Mouse (Mus musculus) adrenal gland, postnatal 14 days (tissue): ENCODE results near the gene Hipk4. TPM values are rescaled to one million over a fixed set of nuclear protein-coding genes. Genes with fewer than 3 reads are reported as not detected.
A peak's percentile ranks its signal among the peaks of the same experiment; 100 is the strongest.

Source experiments
- DNase-seq: peaks from one replicate; pipeline ENCODE4 v3.0.0; 2021; ENCODE audit warnings: mixed read lengths
- long read RNA-seq, 2 experiments: library from polyadenylated mRNA; stranded (forward); transcript quantifications; one replicate each; pipeline ENCODE4 v2.0.0; 2021
- total RNA-seq: library from RNA; stranded (reverse); gene quantifications from 2 replicates; pipeline ENCODE4 v1.2.3, GENCODE M21; 2021

Gene Hipk4
- 0.44 and 0.64 TPM in 2 replicates for total RNA-seq
- long read RNA-seq, experiment 1 = 0 reads
- long read RNA-seq, experiment 2 = 0 reads

DNA sequence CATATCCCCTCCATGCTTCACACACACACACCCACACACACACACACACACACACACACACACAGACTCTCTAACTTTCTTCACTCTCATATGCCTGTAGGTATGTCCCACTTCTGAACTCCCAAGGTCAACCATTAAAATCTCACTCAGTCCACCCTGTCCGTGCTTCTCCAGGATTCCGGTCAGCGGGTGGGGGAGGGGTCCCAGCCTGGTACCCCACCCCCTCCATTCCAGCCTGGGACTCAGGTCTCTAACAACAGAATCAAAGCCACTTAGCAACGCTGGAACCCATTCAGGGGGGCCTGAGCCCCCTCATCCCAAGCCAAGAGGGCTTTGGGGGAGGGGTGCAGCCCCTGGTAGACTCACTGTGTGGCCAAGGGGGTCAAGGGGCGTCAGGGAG lies at the start of gene Hipk4:
TSS of gene Hipk4 (plus strand) at position 301 of the 400 bp plus-strand sequence.
- no peak for DNase-seq

DNA sequence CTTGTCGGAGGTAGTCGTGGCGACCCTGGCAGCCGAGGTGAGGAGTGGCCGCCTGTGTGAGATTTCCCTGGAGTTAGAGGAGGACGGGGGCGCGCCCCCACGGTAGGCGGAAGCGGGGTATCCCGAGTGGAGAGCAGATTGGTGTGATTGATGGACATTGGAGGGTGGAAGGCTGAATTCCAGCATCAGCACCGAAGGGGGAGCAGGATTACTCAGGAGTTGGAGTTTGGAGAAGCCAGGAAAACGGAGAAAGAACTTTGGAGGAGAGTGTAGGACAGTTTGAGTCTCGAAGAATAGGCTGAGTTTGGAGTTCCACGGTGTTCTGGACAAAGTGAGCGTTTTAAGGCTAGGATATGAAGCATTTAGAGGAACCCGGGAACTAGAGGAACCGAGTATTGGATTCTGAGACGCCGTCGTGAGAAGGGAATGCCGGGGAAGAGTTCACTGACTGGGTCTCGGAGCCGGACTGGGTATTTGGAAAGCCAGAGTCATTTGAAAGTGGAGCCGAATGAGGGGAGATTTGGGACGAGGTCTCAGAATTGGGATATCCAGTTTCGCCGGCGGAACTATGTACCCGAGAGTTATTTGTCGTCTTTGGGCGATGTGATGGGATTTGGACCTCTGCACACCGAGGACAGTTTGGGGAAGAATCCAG lies 49.1 kb upstream of the Hipk4 start:
- no peak for DNase-seq

DNA sequence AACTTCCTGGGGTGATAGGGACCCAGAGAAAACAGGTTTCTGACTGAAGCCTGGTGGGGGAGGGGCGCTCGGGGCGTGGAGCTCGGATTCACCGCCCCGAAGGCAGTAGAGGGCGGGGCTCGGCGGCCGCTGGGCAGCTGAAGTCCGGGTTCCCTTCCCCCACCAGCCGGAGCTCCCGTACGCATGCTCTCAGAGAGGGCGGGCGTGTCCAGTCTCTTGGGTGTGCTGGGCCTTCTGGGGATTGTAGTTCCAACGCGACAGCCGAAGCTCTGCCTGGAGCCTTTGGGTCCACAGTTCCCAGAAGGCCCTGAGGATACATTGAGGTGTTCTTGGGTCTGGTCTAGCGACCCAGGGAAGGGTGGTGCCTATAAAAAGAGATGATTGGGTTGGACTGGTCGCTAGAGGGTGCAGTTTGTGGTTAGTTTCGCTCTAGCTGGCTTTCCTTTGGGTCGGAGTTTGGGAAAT lies 48.5 kb upstream of the Hipk4 start:
- DNase-seq = peak; percentile 99

DNA sequence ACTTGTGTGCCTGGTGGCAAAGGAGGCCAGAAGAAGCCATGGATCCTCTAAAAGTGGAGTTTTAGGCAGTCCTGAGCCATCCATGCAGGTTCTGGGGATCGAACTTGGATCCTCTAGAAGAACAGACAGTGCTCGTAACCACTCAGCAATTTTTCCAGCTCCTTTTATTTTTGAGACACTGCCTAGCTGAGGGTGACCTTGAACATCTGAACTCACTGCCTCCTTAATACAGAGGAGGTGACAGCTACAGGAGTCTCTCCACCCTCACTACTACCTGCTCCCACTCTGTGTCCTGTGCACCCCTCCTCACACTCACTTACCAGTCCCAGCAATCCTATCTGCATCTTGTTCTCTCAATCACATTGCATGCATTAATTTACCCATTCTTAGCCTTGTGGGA lies 47.5 kb upstream of the Hipk4 start:
- DNase-seq = no peak

DNA sequence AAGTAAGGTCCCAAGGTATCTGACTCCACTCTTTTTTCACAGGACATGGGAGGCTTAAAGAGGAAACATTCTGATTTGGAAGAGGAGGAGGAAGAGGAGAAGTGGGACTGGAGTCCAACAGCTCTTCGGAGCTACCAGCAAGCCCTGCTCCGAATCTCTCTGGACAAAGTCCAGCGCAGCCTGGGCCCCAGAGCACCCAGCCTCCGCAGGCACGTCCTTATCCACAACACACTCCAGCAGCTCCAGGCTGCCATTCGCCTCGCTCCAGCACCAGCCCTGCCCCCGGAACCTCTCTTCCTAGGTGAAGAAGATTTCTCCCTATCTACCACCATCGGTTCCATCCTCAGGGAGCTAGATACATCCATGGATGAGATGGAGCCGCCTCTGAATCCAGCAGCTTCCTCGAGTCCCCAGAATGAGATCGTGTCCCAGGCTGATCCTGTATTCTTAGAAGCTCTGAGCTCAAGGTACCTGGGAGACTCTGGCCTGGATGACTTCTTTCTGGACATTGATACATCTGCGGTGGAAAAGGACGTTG lies 46.9 kb upstream of the Hipk4 start:
- DNase-seq = no peak

DNA sequence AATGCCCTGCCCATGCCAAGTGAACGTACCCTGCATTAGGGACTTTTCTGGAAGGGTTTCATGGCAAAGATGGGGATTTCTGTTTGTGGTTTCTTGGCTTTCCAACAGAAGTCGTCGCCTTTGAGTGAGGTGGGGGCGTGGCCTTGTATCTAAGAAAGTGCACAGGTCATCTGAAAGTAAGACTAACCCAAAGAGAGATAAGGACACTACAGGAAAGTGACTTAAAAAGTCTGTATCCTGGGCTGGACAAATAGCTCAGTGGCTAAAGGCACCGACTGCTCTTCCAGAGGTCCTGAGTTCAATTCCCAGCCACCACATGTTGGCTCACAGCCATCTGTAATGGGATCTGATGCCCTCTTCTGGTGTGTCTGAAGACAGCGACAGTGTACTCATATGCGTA lies 44.5 kb upstream of the Hipk4 start:
- no peak for DNase-seq

DNA sequence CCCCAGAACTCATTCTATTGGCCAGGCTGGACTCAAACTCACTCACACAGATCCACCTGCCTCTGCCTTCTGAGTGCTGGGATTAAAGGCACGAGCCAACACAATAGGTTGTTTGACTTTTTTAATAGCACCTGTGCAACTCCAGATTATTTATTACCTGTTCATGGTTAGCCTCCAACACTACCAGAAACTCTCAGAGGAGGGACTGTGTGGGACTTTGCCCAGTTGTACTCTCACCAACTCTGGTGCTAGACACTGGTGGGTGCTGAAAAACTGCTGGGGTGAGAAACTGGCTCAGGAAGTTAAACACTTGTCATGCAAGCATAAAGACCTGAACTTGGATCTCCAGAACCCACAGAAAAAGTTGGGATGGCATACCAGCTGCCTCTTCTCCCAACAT lies 43.3 kb upstream of the Hipk4 start:
- no peak for DNase-seq

DNA sequence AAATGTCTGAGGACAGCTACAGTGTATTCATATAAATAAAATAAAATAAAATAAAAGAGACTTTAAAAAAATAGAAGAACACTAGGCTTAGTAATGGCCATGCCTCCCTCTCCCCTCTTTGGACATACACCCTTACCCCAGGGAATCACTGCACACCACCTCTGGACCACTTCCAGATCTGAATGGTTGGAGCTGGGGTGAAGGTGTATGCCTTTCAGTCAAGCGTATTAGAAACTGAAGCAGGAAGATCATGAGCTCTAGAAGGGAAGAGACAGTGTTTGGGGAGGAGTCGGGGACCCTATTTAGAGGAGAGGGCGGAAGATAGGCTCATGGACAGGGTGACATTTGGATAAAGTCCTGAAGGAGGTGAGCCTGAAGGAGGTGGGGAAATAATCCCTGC lies 42.6 kb upstream of the Hipk4 start:
- no peak for DNase-seq

DNA sequence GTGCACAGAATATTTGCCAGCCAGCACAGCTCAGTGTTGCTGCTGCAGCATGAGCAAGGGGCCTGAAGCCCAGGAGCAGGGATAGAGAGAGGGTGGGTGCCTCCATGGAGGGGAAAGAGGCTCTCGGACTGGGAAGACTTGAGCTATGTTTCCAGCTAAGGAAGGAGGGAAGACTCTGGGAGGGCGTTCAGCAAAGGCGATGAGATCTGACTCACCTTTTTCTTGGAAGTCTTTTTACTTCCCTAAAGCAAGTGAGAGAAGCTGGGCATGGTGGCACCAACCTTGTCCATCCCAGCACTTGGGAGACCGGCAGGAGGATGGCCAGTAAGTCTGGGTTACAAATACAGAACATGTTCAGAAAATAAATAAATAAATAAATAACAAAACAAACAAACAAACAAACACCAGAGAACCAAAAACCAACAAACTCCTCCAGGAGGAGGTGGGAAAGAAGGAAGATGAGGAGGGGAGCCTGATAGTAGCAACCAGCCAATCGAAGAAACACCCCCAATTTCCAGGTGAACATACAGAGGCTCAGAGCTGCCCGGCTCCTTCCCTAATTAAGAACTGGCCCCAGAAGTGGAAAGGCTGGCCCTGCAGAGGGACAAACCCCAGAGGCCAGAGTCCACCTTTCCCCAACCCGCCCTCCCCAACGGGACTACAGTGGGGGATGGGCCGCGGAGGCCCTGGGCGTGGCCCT lies 42.0 kb upstream of the Hipk4 start:
- no peak for DNase-seq

DNA sequence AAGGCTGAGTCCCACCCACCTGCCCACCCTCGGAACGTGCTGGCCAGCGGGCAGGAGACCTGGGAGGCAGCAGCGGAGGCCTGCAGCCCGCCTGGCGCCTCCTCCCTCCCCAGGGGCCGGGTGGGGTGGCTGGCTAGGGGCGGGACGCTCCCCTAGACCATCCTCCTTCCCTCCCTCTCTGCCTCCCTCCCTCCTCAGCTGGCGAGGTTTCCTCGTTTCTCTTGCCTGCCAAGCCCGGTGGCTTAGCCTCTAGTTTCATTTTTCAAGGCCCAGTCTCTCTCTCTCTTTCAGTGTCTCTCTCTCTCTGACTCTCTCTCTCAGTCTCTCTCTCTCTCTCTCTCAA lies 41.5 kb upstream of the Hipk4 start:
- DNase-seq = peak; percentile 97

DNA sequence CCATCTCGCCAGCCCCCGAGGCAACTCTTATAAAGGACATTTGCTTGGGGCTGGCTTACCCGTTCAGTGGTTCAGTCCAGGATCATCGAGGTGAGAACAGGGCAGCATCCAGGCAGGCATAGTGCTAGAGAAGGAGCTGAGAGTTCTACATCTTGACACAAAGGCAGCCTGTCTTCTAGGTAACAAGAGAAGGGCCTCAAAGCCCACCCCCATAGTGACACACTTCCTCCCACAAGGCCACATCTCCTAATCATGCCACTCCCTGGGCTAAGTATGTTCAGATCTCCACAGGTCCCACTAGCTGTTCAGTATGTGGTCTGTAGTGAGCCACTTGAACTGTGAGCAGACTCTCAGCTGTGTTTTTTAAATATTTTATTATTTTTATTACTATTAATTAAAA lies 39.2 kb upstream of the Hipk4 start:
- no peak for DNase-seq

DNA sequence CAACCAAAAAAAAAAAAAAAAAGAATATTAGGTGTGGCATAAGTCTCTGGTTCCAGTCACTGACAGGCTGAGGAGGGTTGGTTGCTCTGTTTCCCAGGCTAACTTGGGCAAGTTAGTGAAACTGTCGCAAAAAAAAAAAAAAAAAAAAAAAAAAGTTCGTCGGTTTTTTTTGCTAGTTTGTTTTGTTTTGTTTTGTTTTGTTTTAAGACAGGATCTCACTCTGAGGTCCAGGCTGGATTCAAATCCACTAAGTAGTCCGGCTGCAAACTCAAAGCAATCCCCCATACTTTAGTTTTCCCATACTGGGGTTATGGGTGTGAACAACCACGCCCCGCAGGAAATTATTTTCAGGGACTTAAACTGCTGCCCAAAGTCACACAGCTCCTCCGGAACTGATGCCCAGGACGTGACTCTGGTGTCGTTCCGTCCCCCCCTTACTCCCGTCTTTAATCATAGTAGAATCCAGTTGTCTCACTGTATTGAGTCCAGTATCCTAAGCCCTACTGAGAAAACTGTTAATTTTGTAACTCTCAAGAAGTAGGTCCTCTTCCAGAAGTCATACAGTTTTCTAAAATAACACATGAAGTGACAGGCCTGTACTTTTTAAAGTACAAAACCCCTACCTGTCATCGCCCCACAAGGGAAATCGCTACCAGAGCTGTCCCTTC lies 36.8 kb upstream of the Hipk4 start:
- peak; percentile 63 for DNase-seq

DNA sequence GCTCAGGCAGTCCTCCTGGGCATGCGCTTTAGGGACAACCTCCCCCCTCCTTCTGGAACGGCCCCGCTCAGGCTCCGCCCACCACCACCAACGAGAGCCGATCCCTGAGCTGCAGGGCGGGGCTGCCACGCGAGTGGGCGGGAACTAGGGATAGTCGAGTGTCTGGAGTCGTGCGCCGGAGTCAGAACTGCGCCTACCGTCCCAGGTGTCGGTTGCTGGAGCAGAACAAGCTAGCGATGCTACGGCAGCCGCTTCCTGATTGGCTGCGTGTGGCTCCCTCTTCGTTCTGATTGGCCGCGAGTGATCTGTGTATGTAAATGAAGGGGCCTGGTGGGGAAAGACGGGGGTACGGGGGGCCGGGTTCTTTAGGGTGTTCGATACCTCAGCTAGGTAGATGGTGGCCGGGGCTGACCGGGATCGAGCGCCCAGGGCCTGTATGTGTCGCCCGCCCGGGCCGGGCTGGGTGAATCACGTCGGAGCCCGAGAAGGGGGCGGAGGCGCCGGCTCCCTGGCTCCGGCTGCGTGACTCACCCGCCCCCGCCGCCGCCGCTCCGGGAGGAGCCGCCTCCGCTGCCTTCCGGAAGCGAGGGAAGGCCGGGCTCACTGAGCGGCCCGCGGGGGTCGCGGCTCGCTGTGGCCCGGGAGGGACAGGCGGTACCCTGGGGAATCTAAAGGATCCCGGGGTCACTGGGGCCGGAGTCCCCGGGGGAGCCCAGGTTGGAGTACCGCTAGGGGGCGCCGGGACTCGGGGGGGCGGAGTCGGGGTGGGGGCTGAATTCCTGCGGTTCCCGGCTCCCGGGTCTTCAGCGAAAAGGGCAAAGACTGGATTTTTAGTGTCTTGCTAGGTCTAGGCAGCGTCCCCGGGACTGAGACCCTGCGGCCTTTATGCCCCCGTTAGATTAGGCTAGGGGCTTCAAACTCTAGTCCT lies 36.0 kb upstream of the Hipk4 start, which contains the start of gene Sertad1:
TSS of gene Sertad1 (plus strand) at position 141 of the 928 bp plus-strand sequence.
- DNase-seq = peak; percentile 100

DNA sequence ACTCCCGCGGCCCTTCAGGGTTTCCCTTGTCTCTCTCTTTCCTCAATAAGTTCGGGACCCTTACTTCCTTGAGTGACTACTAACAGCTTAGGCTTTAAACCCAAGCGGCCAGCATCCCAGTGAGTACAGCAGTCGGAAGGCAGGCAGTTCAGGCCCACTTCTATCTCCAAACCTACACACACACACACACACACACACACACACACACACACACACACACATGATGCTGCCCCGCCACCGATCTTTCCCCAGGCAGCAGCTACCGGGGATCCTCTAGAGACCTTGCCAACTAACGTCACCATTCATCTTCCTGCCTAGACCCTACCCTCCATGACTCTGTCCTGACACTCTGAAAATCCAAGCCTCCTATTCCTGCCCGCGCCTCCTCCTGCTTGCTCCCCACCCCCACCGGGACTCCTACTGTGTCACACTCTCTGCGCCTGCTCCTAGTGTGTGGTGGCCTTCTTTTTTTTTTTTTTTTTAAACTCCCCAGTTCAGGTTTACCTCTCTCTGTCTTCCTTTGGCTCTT lies 35.3 kb upstream of the Hipk4 start:
- DNase-seq = peak; percentile 92

DNA sequence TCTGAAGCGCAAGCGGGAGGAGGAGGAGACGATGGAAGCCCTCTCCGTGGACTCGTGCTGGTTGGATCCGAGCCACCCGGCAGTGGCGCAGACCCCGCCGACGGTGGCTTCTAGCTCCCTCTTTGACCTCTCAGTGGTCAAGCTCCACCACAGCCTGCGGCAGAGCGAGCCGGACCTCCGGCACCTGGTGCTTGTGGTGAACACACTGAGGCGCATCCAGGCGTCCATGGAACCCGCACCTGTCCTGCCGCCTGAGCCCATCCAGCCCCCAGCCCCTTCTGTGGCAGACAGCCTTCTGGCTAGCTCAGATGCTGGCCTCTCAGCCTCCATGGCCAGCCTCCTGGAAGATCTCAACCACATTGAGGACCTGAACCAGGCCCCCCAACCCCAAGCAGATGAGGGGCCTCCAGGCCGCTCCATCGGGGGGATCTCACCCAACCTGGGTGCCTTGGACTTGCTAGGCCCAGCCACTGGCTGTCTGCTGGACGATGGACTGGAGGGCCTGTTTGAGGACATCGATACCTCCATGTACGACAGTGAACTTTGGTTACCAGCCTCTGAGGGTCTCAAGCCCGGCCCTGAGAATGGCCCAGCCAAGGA lies 33.7 kb upstream of the Hipk4 start:
- no peak for DNase-seq

DNA sequence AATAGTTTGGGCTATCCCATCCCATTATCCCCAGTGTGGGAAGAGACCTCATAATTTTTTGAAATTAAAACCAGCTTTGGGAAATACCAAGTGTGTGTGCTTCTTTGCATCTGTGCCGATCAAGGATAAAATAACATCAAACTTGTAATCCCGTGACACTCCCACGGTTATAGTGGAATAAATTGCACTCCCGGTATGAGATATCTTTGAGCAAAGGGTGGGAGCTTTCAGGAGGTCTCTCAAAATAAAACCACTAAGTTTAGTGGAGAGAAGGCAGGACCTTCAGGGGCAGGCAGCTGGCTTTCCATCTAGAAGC lies 32.9 kb upstream of the Hipk4 start:
- no peak for DNase-seq

DNA sequence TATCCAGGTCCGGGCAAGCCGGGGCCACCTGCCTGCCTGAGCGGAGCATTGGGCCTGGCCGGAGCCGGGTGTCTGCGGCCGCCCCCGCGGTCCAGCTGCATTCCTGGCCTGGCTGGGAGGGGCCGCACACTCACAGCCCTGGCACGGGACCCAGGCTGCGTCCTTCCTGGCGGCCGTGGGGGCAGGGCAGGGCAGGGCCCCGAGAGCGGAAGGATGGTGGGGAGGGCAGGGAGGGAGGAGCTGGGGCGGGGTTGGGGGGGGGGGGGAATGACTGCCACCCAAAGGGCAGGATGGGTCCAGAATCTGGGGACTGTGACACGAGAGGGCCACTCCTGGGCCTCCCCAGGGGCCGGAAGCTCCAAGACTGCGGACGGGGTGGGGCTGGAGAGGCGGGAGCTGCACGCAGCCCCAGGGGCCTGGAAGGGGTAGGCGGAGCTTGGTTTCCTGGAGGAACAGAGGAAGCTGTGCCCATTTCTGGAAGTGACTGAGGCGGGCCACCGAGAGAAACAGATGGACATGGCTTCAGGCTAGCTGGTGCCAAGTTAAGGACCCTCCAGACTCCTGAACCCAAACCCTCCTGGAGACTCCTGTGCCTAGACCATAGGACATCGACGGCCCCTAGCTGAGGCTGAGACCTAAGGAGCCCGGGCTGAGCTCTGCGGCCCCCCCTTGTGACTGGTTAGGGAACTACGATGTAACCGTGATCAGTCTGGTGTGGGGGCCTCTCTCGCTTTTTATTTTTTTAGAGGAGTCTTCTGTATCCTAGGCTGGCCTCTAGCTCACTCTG lies 32.3 kb upstream of the Hipk4 start:
- DNase-seq = peak; percentile 98

DNA sequence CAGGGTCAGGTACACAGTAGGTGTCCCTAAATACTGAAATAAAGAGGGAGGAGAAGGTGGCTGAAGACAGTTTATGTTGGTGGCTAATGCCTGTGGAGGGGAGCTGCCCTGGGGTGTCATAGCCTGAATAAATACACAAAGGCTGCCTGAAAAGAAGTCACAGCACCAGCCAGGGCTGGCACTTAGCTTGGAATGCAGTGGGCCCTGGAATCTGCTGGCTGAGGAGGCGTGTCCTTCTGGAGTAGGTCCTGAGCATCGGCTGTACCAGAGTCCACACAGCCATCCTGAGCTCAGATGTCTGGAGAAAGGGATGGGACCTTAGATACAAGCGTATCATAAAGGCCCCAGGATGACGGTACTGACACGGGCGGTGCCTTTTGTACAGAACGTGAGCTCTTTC lies 31.2 kb upstream of the Hipk4 start:
- DNase-seq = no peak

DNA sequence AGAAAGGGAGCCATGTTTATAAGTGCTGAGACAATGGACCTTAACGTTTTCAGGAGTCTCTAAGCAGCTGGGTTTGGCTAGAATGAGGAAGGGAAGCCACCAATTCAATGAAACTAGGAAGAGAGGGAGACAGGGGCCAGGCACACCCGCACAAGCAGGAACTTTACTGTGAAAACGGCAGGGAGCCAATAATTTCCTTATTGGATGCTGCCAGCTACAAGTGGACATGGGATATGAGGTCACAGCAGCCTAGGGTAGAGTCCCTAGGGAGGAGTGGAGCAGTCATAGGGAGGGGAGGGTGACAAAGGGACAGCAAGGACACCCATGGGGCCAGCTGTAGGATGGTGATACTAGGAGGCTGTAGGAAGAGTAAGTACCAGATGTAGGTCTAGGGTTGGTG lies 30.0 kb upstream of the Hipk4 start:
- DNase-seq = no peak

DNA sequence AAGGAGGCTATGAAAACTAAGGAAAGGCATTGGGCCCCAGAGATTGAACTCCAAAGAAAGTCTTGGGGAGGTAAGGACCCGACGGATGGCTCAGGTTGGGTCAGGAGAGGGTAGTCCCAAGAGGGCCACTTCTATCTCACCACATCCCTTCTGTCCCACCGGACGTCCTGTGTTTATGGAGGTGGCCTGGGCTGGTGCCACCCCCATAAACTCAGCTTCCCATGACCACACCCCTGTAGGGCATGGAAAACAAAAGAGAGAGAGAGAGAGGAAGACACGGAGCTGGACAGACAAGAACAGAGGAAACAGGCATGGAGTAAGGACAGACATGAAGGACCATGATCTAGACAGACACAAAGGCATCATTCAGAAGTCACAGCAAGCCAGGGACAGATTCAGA lies 29.6 kb upstream of the Hipk4 start:
- DNase-seq = no peak
